Mouse (Mus musculus) liver, embryonic 15.5 days (tissue): ENCODE results near the gene Krtap26-1. TPM values are rescaled to one million over a fixed set of nuclear protein-coding genes. Genes with fewer than 3 reads are reported as not detected.

Experiments used
- ATAC-seq: fragments of 200-750 bp; cut with Nextera tagmentation; 2 replicates; pipeline ENCODE4 v1.8.0; 2017; ENCODE audit warnings: moderate number of reproducible peaks, mild to moderate bottlenecking, moderate library complexity; ENCODE audit not compliant: insufficient read depth
- H3K27ac ChIP-seq: fragments of 300-500 bp; sonication (generic); replicated peaks from 2 replicates; pipeline ENCODE4 v1.5.1; 2015; ENCODE audit warnings: mild to moderate bottlenecking, inconsistent platforms
- H3K27me3 ChIP-seq: fragments of 300-500 bp; sonication (generic); 2 replicates; pipeline ENCODE4 v1.6.1; 2015; ENCODE audit warnings: mild to moderate bottlenecking, inconsistent platforms
- H3K36me3 ChIP-seq: fragments of 300-500 bp; sonication (generic); replicated peaks from 2 replicates; pipeline ENCODE4 v1.6.1; 2015; ENCODE audit warnings: moderate library complexity, mild to moderate bottlenecking, inconsistent platforms
- H3K4me1 ChIP-seq: fragments of 300-500 bp; sonication (generic); replicated peaks from 2 replicates; pipeline ENCODE4 v1.6.1; 2015; ENCODE audit warnings: inconsistent platforms
- H3K4me2 ChIP-seq: fragments of 300-500 bp; sonication (generic); 2 replicates; pipeline ENCODE4 v1.6.1; 2015; ENCODE audit warnings: moderate library complexity, mild to moderate bottlenecking, inconsistent platforms
- H3K4me3 ChIP-seq: fragments of 300-500 bp; sonication (generic); replicated peaks from 2 replicates; pipeline ENCODE4 v1.5.1; 2015; ENCODE audit warnings: mild to moderate bottlenecking, inconsistent platforms
- H3K9ac ChIP-seq: fragments of 300-500 bp; sonication (generic); 2 replicates; pipeline ENCODE4 v1.6.1; 2015; ENCODE audit warnings: moderate library complexity, mild to moderate bottlenecking, inconsistent platforms
- H3K9me3 ChIP-seq: fragments of 300-500 bp; sonication (generic); replicated peaks from 2 replicates; pipeline ENCODE4 v1.6.1; 2016; ENCODE audit warnings: inconsistent platforms
- WGBS: fragments of 180-500 bp; shearing (Covaris S2); methylation state at CpG from one replicate; pipeline ENCODE4 v1.1.7; 2015; ENCODE audit warnings: mixed read lengths; ENCODE audit not compliant: insufficient replicate concordance; 5-methylcytosine and 5-hydroxymethylcytosine counted together
- polyA plus RNA-seq: library from polyadenylated mRNA; unstranded; fragments of >200 nt; fragmentation: Nextera tagmentation; extraction: Ambion mirVana; gene quantifications from 2 replicates; pipeline ENCODE4 v1.2.1, GENCODE M21; 2015

The Krtap26-1 gene
- polyA plus RNA-seq, 1 experiment from 2014 or later, result not detected

- no peak for ATAC-seq
- H3K27ac ChIP-seq, result no peak within 1 kb of the TSS
- 62% methylated on average over 4 of the region's 4 CpGs for WGBS
- H3K27me3 ChIP-seq, result no peaks in the 10 kb centered on the region
- no peaks in the 10 kb centered on the region for H3K4me1 ChIP-seq
- H3K4me3 ChIP-seq, result no peak within 1 kb of the TSS
- H3K36me3 ChIP-seq, result no peaks in the 10 kb centered on the region
- H3K9me3 ChIP-seq, result no peaks in the 10 kb centered on the region
- no peak within 1 kb of the TSS for H3K9ac ChIP-seq
- no peak within 1 kb of the TSS for H3K4me2 ChIP-seq
Observed at GRCm38 (mm10) chr16:88627566-88627965, 20.0 kb downstream of the Krtap26-1 start, which contains the start of gene 2310079G19Rik. Gene 2310079G19Rik, minus strand, starts transcription at chr16:88627666.

DNA sequence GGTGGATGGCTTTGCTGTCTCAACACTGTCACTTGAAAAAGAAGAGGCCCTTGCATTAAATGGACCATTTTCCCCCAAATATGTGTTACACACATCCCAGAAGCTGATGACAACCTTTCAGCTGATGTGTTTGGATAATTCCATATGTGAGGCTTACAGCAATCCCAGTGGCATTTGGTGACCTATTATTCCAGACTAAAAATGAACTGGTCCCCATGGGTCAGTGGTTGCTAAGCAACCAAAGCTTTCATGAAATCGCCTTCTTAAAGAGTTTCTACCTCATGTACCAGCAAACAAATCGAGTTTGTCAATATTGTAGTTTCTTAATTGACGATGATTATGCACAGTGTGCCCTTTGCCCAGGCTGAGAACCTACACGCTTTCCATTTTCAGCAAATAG lies 34.9 kb downstream of the Krtap26-1 start:
- Histone ChIP-seq H3K9ac (no peak overlapping the region), H3K4me1 (no peaks in the 10 kb centered on the region), H3K27me3 (no peaks in the 10 kb centered on the region), H3K4me3 (no peak overlapping the region), H3K4me2 (no peak overlapping the region), H3K36me3 (no peaks in the 10 kb centered on the region), H3K27ac (no peak overlapping the region), H3K9me3 (no peaks in the 10 kb centered on the region)
- no peak for ATAC-seq
- 67% methylated on average over 4 of the region's 4 CpGs for WGBS

GRCm38 (mm10) chr16:88611922-88612321 lies 35.7 kb downstream of the Krtap26-1 start, which contains the start of gene Krtap24-1:
Gene Krtap24-1, minus strand, starts transcription at chr16:88612279.
- no peak within 1 kb of the TSS for H3K9ac ChIP-seq
- no peaks in the 10 kb centered on the region for H3K4me1 ChIP-seq
- no peak within 1 kb of the TSS for H3K4me3 ChIP-seq
- WGBS, result 69% methylated on average over 8 of the region's 8 CpGs
- H3K27ac ChIP-seq, result no peak within 1 kb of the TSS
- no peak for ATAC-seq
- H3K27me3 ChIP-seq, result no peaks in the 10 kb centered on the region
- no peaks in the 10 kb centered on the region for H3K36me3 ChIP-seq
- no peak within 1 kb of the TSS for H3K4me2 ChIP-seq
- H3K9me3 ChIP-seq, result no peaks in the 10 kb centered on the region

DNA sequence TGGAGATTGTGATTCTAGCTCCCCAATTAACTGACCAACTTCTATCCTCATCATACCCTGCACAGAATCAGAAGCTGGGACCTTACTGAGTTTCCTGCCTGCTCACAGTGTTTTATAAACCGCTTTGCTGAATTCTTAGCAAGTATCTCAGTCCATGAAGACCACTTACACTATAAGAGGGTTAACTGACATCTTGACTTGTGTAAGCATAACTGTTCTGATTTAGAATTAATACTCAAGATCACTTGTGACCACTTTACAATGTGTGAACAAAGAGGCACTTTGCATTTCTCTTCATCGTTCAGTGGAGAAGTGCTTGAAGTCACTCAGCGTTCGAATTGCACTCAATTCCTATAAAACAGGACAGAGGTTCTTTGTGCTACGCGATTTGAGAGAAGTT lies 43.0 kb downstream of the Krtap26-1 start:
- no peaks in the 10 kb centered on the region for H3K36me3 ChIP-seq
- no peak overlapping the region for H3K4me2 ChIP-seq
- no peak overlapping the region for H3K9ac ChIP-seq
- H3K4me1 ChIP-seq, result no peaks in the 10 kb centered on the region
- H3K27ac ChIP-seq, result no peak overlapping the region
- H3K4me3 ChIP-seq, result no peak overlapping the region
- no peaks in the 10 kb centered on the region for H3K9me3 ChIP-seq
- no peak for ATAC-seq
- no peaks in the 10 kb centered on the region for H3K27me3 ChIP-seq
- WGBS, result 75% methylated on average over 6 of the region's 6 CpGs

GRCm38 (mm10) chr16:88602464-88602863 lies 45.1 kb downstream of the Krtap26-1 start:
- WGBS, result 47% methylated on average over 1 of the region's 1 CpGs
- no peaks in the 10 kb centered on the region for H3K27me3 ChIP-seq
- H3K36me3 ChIP-seq, result no peaks in the 10 kb centered on the region
- no peak overlapping the region for H3K4me2 ChIP-seq
- no peak for ATAC-seq
- H3K4me3 ChIP-seq, result no peak overlapping the region
- no peak overlapping the region for H3K9ac ChIP-seq
- no peaks in the 10 kb centered on the region for H3K9me3 ChIP-seq
- H3K27ac ChIP-seq, result no peak overlapping the region
- H3K4me1 ChIP-seq, result no peaks in the 10 kb centered on the region

GRCm38 (mm10) chr16:88600303-88600702 lies 47.3 kb downstream of the Krtap26-1 start:
- H3K36me3 ChIP-seq, result no peaks in the 10 kb centered on the region
- no peak overlapping the region for H3K27ac ChIP-seq
- H3K4me1 ChIP-seq, result no peaks in the 10 kb centered on the region
- H3K4me3 ChIP-seq, result no peak overlapping the region
- no peak overlapping the region for H3K9ac ChIP-seq
- H3K27me3 ChIP-seq, result no peaks in the 10 kb centered on the region
- 51% methylated on average over 8 of the region's 8 CpGs for WGBS
- H3K9me3 ChIP-seq, result no peaks in the 10 kb centered on the region
- no peak overlapping the region for H3K4me2 ChIP-seq
- no peak for ATAC-seq

DNA sequence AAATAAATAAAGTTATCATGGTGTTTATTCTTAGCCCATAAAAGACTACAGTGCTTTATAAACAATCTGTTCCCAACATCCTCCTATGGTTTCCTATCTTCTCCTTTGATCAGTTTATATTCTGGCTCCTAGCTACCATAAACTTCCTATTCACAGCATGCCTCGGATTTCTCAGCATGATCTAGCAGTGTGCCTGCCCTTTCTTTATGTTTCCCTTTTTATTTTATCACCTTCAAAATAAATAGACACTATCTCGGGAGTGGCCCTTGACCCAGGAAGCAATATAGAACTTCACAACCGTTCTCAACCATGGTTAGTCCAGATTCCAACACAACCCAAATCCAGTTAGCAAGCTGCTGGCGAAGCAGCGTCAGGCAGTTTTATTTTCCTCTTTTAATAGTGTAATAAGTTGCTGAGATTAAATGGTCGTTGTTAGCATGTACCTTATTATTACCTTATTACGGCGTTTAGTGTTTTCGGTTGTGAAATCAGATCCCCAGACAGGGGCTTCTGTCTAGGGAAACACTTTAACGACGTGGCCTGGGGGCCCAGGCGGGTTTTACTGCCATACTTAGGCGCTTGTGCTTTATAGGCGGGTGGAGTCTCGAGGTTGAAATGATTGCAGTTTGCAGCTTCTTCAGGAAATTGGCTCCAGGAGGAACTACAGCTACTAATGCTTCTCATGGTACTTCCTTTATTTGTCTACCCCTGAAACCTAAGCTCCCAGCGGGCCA lies 47.9 kb downstream of the Krtap26-1 start:
- 27% methylated on average over 16 of the region's 16 CpGs for WGBS
- H3K4me2 ChIP-seq, result no peak overlapping the region
- ATAC-seq, result no peak
- H3K27me3 ChIP-seq, result no peaks in the 10 kb centered on the region
- no peak overlapping the region for H3K9ac ChIP-seq
- no peak overlapping the region for H3K4me3 ChIP-seq
- H3K27ac ChIP-seq, result no peak overlapping the region
- no peaks in the 10 kb centered on the region for H3K9me3 ChIP-seq
- no peaks in the 10 kb centered on the region for H3K36me3 ChIP-seq
- H3K4me1 ChIP-seq, result no peaks in the 10 kb centered on the region

Other genes with a start within 250 kb of the Krtap26-1 start
- not detected in 2 replicates for gene Cldn17, start 140.8 kb downstream of the Krtap26-1 start, polyA plus RNA-seq
- 0.05 and 0.13 TPM in 2 replicates for gene Cldn8, start 84.6 kb downstream of the Krtap26-1 start, polyA plus RNA-seq
- not detected in 2 replicates for gene Krtap24-1, start 35.5 kb downstream of the Krtap26-1 start, polyA plus RNA-seq
- gene 2310079G19Rik, start 20.1 kb downstream of the Krtap26-1 start, polyA plus RNA-seq, result not detected in 2 replicates
- gene Krtap27-1, start 23.9 kb upstream of the Krtap26-1 start, polyA plus RNA-seq, result not detected in 2 replicates
- gene 2310061N02Rik, start 60.2 kb upstream of the Krtap26-1 start, polyA plus RNA-seq, result not detected in 2 replicates
- not detected in 2 replicates for gene Krtap13-1, start 81.1 kb upstream of the Krtap26-1 start, polyA plus RNA-seq
- gene Krtap13, start 103.8 kb upstream of the Krtap26-1 start, polyA plus RNA-seq, result 0.31 TPM in 1 of 2 replicates, not detected in the other
- 0.29 TPM in 1 of 2 replicates, not detected in the other for gene 2310034C09Rik, start 111.1 kb upstream of the Krtap26-1 start, polyA plus RNA-seq
- not detected in 2 replicates for gene 2310057N15Rik, start 126.4 kb upstream of the Krtap26-1 start, polyA plus RNA-seq
- not detected in 2 replicates for gene Gm5965, start 130.1 kb upstream of the Krtap26-1 start, polyA plus RNA-seq
- gene Gm20741, start 164.4 kb upstream of the Krtap26-1 start, polyA plus RNA-seq, result 0.21 TPM in 1 of 2 replicates, not detected in the other
- not detected in 2 replicates for gene Krtap15, start 172.4 kb upstream of the Krtap26-1 start, polyA plus RNA-seq
- not detected in 2 replicates for gene Krtap14, start 178.3 kb upstream of the Krtap26-1 start, polyA plus RNA-seq
- gene Krtap19-1, start 221.6 kb upstream of the Krtap26-1 start, polyA plus RNA-seq, result not detected in 2 replicates
- not detected in 2 replicates for gene Krtap19-2, start 226.5 kb upstream of the Krtap26-1 start, polyA plus RNA-seq
- gene Krtap19-3, start 230.2 kb upstream of the Krtap26-1 start, polyA plus RNA-seq, result not detected in 2 replicates
- not detected in 2 replicates for gene Krtap19-4, start 237.3 kb upstream of the Krtap26-1 start, polyA plus RNA-seq
- not detected in 2 replicates for gene Krtap19-5, start 248.7 kb upstream of the Krtap26-1 start, polyA plus RNA-seq